Mouse (Mus musculus): ENCODE results near the gene Mdc1. TPM values are rescaled to one million over a fixed set of nuclear protein-coding genes. Genes with fewer than 3 reads are reported as not detected.

Mdc1 gene
- polyA plus RNA-seq, 1 experiment from 2014 or later, result 2.1 TPM

DNA sequence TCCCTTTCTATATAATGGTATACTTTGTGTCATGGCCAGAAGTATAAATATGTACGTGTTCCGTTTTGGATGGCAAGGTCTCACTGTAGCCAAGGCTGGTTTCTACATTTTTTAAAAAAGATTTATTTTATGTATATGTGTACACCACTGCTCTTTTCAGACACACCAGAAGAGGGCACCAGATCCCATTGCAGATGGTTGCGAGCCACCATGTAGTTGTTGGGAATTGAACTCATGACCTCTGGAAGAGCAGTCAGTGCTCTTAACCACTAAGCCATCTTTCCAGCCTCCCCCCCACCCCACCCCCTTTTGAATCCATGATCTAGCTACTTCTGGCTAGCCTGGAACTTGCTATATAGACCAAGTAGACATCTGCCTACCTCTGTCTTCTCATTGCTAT lies 2.2 kb downstream of the Mdc1 start:
- no peak overlapping the region for H3K4me3 ChIP-seq (ENCODE audit: low read depth, low read length)
- H3K27me3 ChIP-seq (ENCODE audit: control insufficient read depth, insufficient read depth, low read length), result no peaks in the 10 kb centered on the region
- WGBS, result 88% methylated on average over 3 of the region's 3 CpGs
- DNase-seq (ENCODE audit: low spot score), result no peak
- TF ChIP-seq EP300 (optimal IDR thresholded peaks at IDR 0.05) (no peak), CTCF (IDR thresholded peaks at IDR 0.05; ENCODE audit: low read depth) (peak; percentile 54)
- ATAC-seq (ENCODE audit: low FRiP score, low TSS enrichment), result no peak
- H3K27ac ChIP-seq (replicated peaks), result no peak overlapping the region
- H3K9me3 ChIP-seq (ENCODE audit: control insufficient read depth, low read length), result no peaks in the 10 kb centered on the region
- H3K9ac ChIP-seq (ENCODE audit: low read length), result no peak overlapping the region
- H3K4me2 ChIP-seq (replicated peaks; ENCODE audit: low read depth), result no peak overlapping the region
- peaks cover 15% of the 10 kb centered on the region for H3K36me3 ChIP-seq (ENCODE audit: control insufficient read depth, insufficient read depth, low read length)
- H3K4me1 ChIP-seq (replicated peaks; ENCODE audit: control insufficient read depth, insufficient read depth), result no peaks in the 10 kb centered on the region; the same call in 1 of the 2 replicates

DNA sequence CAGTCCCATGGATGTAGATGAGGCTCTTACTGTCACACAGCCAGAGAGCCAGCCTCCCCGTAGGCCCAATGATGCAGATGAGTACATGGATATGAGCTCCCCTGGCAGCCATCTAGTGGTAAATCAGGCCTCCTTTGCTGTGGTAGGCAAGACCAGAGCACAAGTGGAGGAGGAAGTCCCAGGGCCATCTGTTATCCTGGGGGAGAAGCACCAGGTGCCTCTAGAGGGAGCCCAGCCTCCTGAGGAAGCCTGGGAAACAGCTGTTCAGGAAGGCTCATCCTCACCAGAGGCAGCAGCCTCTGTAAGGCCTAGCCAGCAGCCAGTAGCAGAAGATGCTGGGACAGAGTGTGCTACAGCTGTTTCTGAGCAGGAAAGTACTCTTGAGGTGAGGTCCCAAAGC lies 6.8 kb downstream of the Mdc1 start:
- peaks cover 28% of the 10 kb centered on the region for H3K36me3 ChIP-seq (ENCODE audit: control insufficient read depth, insufficient read depth, low read length)
- no peak overlapping the region; the same call in 1 of the 2 replicates for H3K9ac ChIP-seq (ENCODE audit: low read length)
- no peaks in the 10 kb centered on the region for H3K9me3 ChIP-seq (ENCODE audit: control insufficient read depth, low read length)
- no peak overlapping the region for H3K4me2 ChIP-seq (replicated peaks; ENCODE audit: low read depth)
- ATAC-seq (ENCODE audit: low FRiP score, low TSS enrichment), result 0 out of 2 replicates have a peak, but pooled peaks have one; percentile 30
- H3K4me1 ChIP-seq (replicated peaks; ENCODE audit: control insufficient read depth, insufficient read depth), result no peaks in the 10 kb centered on the region
- no peaks in the 10 kb centered on the region for H3K27me3 ChIP-seq (ENCODE audit: control insufficient read depth, insufficient read depth, low read length)
- TF ChIP-seq CTCF (IDR thresholded peaks at IDR 0.05; ENCODE audit: low read depth), result peak; percentile 54
- TF ChIP-seq EP300 (optimal IDR thresholded peaks at IDR 0.05), result no peak
- no peak for DNase-seq (ENCODE audit: low spot score)
- no peak overlapping the region for H3K4me3 ChIP-seq (ENCODE audit: low read depth, low read length)
- H3K27ac ChIP-seq (replicated peaks), result no peak overlapping the region
- WGBS, result 36% methylated on average over 1 of the region's 1 CpGs

DNA sequence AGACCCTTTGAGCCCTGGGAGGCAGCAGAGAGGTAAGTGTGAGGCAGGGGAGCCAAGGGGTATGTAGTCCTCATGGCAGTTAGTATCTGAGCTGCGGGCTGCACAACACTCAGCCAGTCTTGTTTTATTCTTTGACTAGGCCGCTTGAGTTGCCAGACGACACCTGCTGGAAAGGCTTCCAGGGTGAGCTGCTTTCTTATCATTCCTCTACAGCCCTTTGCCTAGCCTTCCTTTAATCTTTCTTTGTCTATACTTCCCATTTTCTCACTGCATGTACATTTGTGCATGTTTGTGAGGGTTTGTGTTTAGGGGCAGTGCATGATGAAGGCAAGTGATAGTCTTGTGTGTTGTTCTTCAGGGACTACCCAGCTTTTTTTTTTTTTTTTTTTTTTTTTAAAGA lies 9.7 kb downstream of the Mdc1 start:
- WGBS, result 83% methylated on average over 3 of the region's 3 CpGs
- Histone ChIP-seq H3K4me1 (replicated peaks; ENCODE audit: control insufficient read depth, insufficient read depth) (no peaks in the 10 kb centered on the region), H3K9ac (ENCODE audit: low read length) (no peak overlapping the region), H3K36me3 (ENCODE audit: control insufficient read depth, insufficient read depth, low read length) (peaks cover 25% of the 10 kb centered on the region), H3K9me3 (ENCODE audit: control insufficient read depth, low read length) (no peaks in the 10 kb centered on the region), H3K4me2 (replicated peaks; ENCODE audit: low read depth) (no peak overlapping the region), H3K4me3 (ENCODE audit: low read depth, low read length) (no peak overlapping the region), H3K27me3 (ENCODE audit: control insufficient read depth, insufficient read depth, low read length) (no peaks in the 10 kb centered on the region), H3K27ac (replicated peaks) (no peak overlapping the region)
- no peak for ATAC-seq (ENCODE audit: low FRiP score, low TSS enrichment)
- TF ChIP-seq EP300 (optimal IDR thresholded peaks at IDR 0.05) (no peak), CTCF (IDR thresholded peaks at IDR 0.05; ENCODE audit: low read depth) (no peak)
- DNase-seq (ENCODE audit: low spot score), result no peak

DNA sequence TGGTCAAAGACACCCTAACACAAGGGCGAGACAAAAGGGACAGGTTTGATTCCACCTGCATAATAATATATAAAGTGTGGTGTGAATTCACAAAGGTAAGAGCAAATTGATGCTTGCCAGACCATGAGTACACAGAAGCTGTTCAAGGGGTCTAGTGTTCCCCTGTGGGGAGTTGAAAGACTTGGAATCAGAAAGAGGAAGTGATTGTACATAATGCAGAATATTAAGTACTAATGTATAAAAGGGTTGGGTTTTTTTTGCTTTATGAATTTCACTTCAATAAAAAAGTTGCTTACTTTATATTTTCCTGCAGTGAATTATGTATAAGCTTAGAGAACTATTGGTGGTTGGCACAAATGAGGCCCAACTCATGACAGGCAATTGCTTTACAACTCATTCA lies 18.1 kb downstream of the Mdc1 start:
- ATAC-seq (ENCODE audit: low FRiP score, low TSS enrichment) (no peak), DNase-seq (ENCODE audit: low spot score) (no peak)
- no peaks in the 10 kb centered on the region for H3K4me1 ChIP-seq (replicated peaks; ENCODE audit: control insufficient read depth, insufficient read depth)
- H3K4me2 ChIP-seq (replicated peaks; ENCODE audit: low read depth), result no peak overlapping the region
- 92% methylated on average over 1 of the region's 1 CpGs for WGBS
- peaks cover 3% of the 10 kb centered on the region for H3K36me3 ChIP-seq (ENCODE audit: control insufficient read depth, insufficient read depth, low read length)
- TF ChIP-seq CTCF (IDR thresholded peaks at IDR 0.05; ENCODE audit: low read depth) (no peak), EP300 (optimal IDR thresholded peaks at IDR 0.05) (no peak)
- H3K27me3 ChIP-seq (ENCODE audit: control insufficient read depth, insufficient read depth, low read length), result no peaks in the 10 kb centered on the region
- H3K9me3 ChIP-seq (ENCODE audit: control insufficient read depth, low read length), result no peaks in the 10 kb centered on the region
- no peak overlapping the region for H3K4me3 ChIP-seq (ENCODE audit: low read depth, low read length)
- H3K9ac ChIP-seq (ENCODE audit: low read length), result no peak overlapping the region
- H3K27ac ChIP-seq (replicated peaks), result no peak overlapping the region

DNA sequence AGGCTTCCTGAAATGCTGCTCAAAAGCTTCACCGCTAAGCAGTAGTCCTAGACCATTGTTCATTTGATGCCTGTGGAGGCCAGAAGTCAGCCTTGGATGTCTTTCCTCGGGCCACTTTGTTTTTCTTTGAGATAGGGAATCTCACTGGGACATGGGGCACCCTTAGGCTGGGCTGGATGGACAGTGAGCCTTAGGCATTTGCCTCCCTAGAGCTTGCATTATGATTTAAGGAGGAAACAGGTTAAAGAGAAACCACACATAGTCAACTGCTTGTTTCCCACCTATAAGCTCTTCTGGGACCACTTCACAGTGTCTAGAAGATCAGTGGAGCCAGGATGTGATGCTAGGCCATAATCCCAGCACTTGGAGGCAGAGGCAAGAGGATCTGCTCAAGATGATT lies 18.5 kb downstream of the Mdc1 start:
- no peaks in the 10 kb centered on the region for H3K9me3 ChIP-seq (ENCODE audit: control insufficient read depth, low read length)
- TF ChIP-seq CTCF (IDR thresholded peaks at IDR 0.05; ENCODE audit: low read depth), result no peak
- TF ChIP-seq EP300 (optimal IDR thresholded peaks at IDR 0.05), result no peak
- H3K36me3 ChIP-seq (ENCODE audit: control insufficient read depth, insufficient read depth, low read length), result peaks cover 3% of the 10 kb centered on the region
- no peaks in the 10 kb centered on the region for H3K4me1 ChIP-seq (replicated peaks; ENCODE audit: control insufficient read depth, insufficient read depth)
- H3K9ac ChIP-seq (ENCODE audit: low read length), result no peak overlapping the region
- H3K4me3 ChIP-seq (ENCODE audit: low read depth, low read length), result no peak overlapping the region
- WGBS, result 73% methylated on average over 2 of the region's 2 CpGs
- H3K4me2 ChIP-seq (replicated peaks; ENCODE audit: low read depth), result no peak overlapping the region
- no peak for DNase-seq (ENCODE audit: low spot score)
- H3K27ac ChIP-seq (replicated peaks), result no peak overlapping the region
- no peaks in the 10 kb centered on the region for H3K27me3 ChIP-seq (ENCODE audit: control insufficient read depth, insufficient read depth, low read length)
- no peak for ATAC-seq (ENCODE audit: low FRiP score, low TSS enrichment)

DNA sequence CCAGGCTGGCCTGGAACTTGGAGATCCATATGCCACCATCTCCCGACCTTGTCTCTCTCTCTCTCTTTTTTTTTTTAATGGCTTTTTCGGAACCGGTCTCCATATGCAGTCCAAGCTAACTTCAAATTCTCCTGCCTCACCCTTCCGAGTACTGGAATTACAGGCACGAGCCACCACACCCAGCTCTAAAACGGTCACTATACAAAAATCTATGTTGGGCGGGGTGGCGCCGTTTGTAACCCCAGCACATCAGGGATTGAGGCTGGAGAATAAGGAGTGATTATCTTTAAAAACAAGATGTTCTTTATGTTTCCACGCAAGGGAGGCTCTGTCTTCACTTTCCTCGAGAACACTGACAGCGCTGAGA lies 19.5 kb downstream of the Mdc1 start:
- peaks cover 3% of the 10 kb centered on the region for H3K36me3 ChIP-seq (ENCODE audit: control insufficient read depth, insufficient read depth, low read length)
- ATAC-seq (ENCODE audit: low FRiP score, low TSS enrichment) (0 out of 2 replicates have a peak, but pooled peaks have one; percentile 3), DNase-seq (ENCODE audit: low spot score) (no peak)
- H3K27ac ChIP-seq (replicated peaks), result peak overlapping the region; percentile 85
- peak overlapping the region; percentile 66 for H3K4me2 ChIP-seq (replicated peaks; ENCODE audit: low read depth)
- TF ChIP-seq CTCF (IDR thresholded peaks at IDR 0.05; ENCODE audit: low read depth) (no peak), EP300 (optimal IDR thresholded peaks at IDR 0.05) (no peak)
- 4% methylated on average over 12 of the region's 12 CpGs for WGBS
- no peaks in the 10 kb centered on the region for H3K4me1 ChIP-seq (replicated peaks; ENCODE audit: control insufficient read depth, insufficient read depth)
- peak overlapping the region; percentile 76 for H3K4me3 ChIP-seq (ENCODE audit: low read depth, low read length)
- H3K9ac ChIP-seq (ENCODE audit: low read length), result peak overlapping the region; percentile 71
- H3K27me3 ChIP-seq (ENCODE audit: control insufficient read depth, insufficient read depth, low read length), result no peaks in the 10 kb centered on the region
- H3K9me3 ChIP-seq (ENCODE audit: control insufficient read depth, low read length), result no peaks in the 10 kb centered on the region

Measured in stomach, postnatal 0 days (tissue).